Mouse (Mus musculus) forelimb bud, embryonic 11.5 days (tissue): ENCODE data around the gene Mrpl11.
A peak's percentile ranks its signal among the peaks of the same experiment; 100 is the strongest.
"Not testable (repeated sequence)": the region's sequence is repeated elsewhere in the genome, so short reads cannot be mapped to it uniquely, and the experiment has no call there.

ENCODE experiments used
- DNase-seq: peaks from one replicate; pipeline ENCODE4 v3.0.0-alpha.2; 2012; ENCODE audit warnings: low read depth, low spot score

Mrpl11 gene

DNA sequence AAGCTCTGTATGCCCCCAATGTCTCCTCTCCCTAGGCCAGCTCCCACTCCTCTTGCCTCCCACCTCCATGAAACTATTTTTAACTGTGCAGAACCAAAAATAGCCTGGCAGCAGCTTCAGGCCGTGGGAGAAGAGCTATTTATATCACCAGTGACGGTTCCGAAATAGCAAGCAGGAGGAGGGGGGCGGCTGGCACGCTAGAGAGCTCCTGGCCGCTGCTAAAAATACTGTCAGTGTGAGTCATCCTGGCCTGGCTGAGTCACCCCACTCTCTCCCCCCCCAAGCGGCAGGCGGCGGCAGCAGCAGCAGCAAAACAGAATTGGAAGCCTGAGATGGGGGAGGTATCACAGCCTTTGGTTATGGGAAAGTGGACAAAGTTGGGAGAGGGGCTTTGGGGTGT, 31.0 kb downstream of the Mrpl11 start:
- no peak for DNase-seq

DNA sequence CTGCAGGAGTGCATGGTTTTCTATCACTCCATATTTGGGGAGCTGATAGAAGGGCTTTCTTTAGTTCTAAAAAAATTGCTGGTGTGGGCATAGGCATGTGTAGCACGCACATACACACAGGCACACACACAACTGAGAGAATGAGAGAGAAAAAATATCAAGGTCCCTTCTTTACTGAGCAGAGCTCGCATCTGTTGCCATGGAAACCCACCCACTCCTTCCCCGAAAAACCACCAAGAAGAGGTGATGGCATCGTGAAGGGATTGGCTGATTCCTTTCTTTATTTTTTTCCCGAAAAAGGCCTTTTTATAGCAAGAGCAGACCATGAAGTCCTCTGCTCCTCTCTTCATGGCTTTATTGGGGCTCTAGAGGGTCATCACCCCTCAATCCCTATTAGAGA, 32.1 kb downstream of the Mrpl11 start:
- no peak for DNase-seq

DNA sequence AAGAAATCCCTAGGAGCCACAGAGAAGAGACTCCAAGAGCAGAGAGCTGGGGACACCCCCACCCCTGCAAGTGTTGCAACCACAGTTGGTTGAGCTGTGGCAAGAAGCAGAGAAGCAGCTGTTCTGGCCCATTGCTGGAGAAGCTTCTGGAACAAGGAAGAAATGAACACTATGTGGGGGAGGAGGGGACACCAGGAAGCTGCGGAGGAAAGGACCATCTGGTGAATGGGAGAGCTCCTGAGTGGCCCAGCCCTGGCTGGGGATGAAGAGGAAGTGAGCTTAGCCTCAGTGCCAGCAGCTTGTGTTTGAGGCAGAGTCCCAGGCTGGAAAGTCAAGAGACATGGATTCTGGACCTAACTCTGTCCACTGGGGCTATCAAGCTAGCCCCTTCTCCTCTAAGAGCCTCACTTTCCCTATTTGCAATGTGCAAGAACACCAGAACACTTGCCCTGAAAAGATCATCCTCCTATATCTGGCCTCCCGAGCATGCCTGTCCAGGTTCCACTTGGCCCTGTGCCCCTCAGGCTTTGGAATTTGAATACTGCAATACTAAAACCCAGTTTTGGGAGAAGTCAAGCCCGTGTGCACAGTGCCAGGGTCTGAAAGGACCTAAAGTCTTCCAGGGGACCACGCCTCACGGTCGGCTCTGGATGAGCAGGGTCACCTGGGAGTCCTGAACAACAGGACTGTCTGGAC, 37.6 kb downstream of the Mrpl11 start:
- no peak for DNase-seq

DNA sequence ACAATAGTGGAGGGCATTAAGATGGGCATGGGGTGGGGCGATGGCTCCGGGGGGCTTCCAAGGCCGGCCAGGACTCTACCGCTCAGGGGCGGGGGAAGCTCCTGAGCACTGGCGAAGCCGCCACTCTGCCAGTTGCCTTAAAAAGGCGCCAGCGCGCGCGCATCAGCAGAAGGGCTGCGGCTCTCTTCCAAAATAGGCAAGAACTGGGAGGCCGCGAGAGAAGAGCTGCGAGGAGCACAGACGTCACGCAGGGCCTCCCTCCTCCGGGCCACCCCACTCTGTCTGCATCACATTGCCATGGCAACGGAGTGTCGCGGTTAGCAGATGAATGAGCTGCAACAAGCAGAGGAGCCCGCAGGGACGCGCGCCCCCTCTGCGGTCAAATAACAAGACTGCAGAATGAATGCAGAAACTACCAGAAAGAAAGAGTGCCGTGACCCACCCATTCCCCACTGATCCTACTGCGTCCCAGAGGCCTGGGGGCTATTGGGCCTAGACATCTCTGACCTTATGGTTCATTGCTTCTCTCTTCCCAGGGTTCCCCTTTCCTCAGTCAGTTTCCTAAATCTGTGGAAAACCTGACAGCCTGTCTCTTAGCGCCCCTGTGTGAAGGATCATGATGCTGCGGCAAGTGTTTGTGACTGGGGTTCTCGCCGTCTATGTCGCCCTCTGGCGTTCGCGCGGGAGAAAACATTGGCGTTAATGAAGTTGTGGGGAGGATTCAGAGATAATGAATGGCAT, 39.9 kb downstream of the Mrpl11 start:
- peak; percentile 86 for DNase-seq

DNA sequence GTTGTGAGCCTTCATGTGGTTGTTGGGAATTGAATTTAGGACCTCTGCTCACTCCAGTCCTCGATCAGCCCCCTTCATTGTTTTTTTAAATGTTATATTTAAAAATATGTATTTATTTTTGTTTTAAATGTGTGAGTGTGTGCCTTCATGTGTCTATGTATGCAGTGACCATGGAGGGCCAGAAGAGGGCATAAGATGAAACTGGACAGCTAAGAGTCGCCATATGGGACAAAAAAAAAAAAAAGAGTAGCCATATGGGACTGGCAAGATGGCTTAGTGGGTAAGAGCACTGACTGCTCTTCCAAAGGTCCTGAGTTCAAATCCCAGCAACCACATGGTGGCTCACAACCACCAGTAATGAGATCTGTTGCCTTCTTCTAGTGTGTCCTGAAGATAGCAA, 41.7 kb downstream of the Mrpl11 start:
- DNase-seq: not testable (repeated sequence)

DNA sequence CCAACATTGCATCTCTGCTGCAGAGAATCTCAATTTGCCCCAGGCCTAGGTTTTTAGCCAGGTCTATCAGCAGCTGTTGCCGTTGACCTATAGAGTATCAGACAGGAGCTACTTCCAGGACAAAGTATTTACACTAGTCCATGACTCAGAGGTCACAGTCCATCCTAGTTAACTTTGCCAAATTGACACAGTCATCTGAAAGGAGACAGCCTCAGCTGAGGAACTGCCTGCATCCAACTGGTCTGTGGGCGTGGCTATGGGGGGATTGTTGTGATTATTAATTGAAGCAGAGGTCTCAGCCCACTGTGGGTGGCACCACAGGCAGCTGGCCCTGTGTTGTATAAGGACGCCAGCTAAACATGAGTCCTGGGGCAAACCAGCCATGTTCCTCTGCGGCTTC, 43.0 kb downstream of the Mrpl11 start:
- no peak for DNase-seq

DNA sequence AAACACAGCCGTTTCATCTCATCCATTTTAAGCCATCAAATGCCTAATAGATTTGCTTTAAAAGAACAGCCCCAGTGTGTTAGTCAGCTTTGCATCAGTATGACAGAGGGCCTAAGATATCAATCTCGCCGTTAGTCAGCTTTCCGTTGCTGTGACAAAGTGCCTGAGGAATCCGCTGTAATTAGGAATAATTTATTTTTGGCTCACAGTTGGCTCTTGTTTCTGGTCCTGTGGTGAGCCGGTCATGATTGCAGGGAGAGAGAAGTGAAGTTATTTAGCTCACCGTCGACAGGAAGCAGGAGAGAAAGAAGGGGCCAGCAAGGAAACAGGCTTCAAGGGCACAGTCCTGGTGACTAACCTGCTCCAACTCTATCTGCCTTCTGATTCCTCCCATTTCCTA, 51.2 kb downstream of the Mrpl11 start:
- DNase-seq: no peak

DNA sequence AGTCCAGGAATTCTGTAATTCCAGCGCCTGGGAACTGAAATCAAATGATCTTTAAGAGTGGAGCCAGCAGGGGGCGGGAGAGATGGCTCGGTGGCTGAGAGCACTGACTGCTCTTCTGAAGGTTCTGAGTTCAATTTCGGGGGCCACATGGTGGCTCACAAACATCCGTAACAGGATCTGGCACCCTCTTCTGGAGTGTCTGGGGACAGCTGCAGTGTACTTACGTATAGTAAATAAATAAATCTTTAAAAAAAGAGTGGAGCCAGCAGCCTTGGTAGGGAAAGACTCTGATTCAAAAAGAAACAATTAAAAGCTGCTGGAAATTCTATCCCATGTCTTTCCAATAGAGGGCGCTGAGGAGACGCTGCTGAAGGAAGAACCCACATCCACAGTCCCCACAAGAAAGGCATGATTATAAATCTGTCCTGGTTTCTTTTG, 53.0 kb downstream of the Mrpl11 start:
- peak; percentile 64 for DNase-seq

DNA sequence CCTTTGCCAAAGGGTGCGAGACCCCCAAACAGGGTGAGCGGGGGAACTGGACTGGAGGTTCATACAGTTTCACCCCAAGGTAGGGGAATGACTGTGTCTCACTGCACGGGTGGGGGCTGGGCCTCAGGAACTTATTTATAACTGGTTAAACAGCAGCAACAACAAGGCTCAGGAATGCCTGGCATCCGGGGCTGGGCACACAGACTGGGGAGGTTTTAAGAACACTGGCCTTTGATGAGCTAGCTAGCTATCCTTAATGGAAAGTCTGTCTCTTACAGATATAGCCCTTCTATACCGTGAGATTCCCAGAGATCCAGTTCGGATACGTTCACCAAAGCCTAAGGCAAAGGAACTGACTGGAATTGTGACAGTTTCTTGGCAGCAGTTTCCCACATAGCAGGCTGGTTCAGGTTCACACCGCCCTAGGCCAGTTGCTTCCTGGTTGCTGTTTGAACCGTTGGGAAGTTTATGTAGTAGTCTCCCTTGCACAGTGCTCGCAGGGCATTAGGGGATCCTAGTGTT, 54.3 kb downstream of the Mrpl11 start:
- no peak for DNase-seq
